36 mouse cellular contexts compared by ENCODE assay signal in genomic region chr4:104714925-104715519, GRCm38 (mm10). TPM values are rescaled to one million over a fixed set of nuclear protein-coding genes. Genes with fewer than 3 reads are reported as not detected.
DNase-seq lines count a peak whose midpoint lies in the region; ATAC-seq and TF ChIP-seq lines count a peak whose summit lies in the region.
"Had no signal": no experiment of that assay in that cellular context is flagged by ENCODE, and none has a peak within 500 bp of the region (broad histone marks: within the 10 kb centered on the region; RNA-seq: fewer than 3 reads in every experiment).

No protein-coding gene starts in this region.

- no peaks in the 10 kb centered on the region for H3K27me3 ChIP-seq in kidney, embryonic 15.5 days
- H3K27me3 ChIP-seq: CH12.LX; forebrain, embryonic 12.5 days; hindbrain, embryonic 15.5 days; liver, embryonic 15.5 days had no signal

- H3K36me3 ChIP-seq in kidney, embryonic 15.5 days, result no peaks in the 10 kb centered on the region
- H3K36me3 ChIP-seq: embryonic facial prominence, embryonic 15.5 days; forebrain, embryonic 12.5 days; hindbrain, embryonic 10.5 days; hindbrain, embryonic 15.5 days; liver, embryonic 15.5 days had no signal

- ATAC-seq in kidney, embryonic 15.5 days (replicated peaks; ENCODE audit: low FRiP score), result no peak
- ATAC-seq: activated CD4-positive, CD25-positive, alpha-beta regulatory T cell, adult 4 months; forebrain, postnatal 0 days; inflammation-experienced regulatory T-cells, adult 6 months had no signal

- no peak overlapping the region for H3K4me3 ChIP-seq in layer of hippocampus, adult 2 months
- no peak overlapping the region for H3K4me3 ChIP-seq in kidney, embryonic 15.5 days (replicated peaks)
- H3K4me3 ChIP-seq: embryonic facial prominence, embryonic 15.5 days; forebrain, embryonic 12.5 days; hindbrain, embryonic 10.5 days; hindbrain, embryonic 15.5 days; liver, embryonic 15.5 days had no signal

- 57% methylated on average over 9 of the region's 9 CpGs for WGBS in kidney, embryonic 15.5 days

- peak; percentile 18 for DNase-seq in adrenal gland, postnatal 10 days
- no peak for DNase-seq in adrenal gland, postnatal 36 days
- peak; percentile 5 to 7 for DNase-seq in heart, adult 9 months (ENCODE audit: low spot score in 2 of 2)
- no peak for DNase-seq in heart, adult 8-10 months (ENCODE audit: low spot score)
- no peak for DNase-seq in layer of hippocampus, adult 2 months (ENCODE audit: low spot score in 2 of 2)
- DNase-seq in layer of hippocampus, postnatal 36 days, result no peak
- DNase-seq: adrenal gland, postnatal 25 days; cerebellum, adult 18-20 months; cerebellum, postnatal 10 days; forebrain, postnatal 0 days; kidney, adult 9 months; kidney, postnatal 14 days; lung, embryonic 14.5 days; lung, postnatal 14 days; midbrain, embryonic 14.5 days; retina, postnatal 1 day; right cerebral cortex, postnatal 14 days; thymus, postnatal 14 days had no signal

- peak overlapping the region; percentile 65 for H3K27ac ChIP-seq in layer of hippocampus, adult 2 months
- H3K27ac ChIP-seq in kidney, embryonic 15.5 days, result no peak overlapping the region
- H3K27ac ChIP-seq: embryonic facial prominence, embryonic 15.5 days; forebrain, embryonic 12.5 days; hindbrain, embryonic 10.5 days; hindbrain, embryonic 15.5 days; liver, embryonic 15.5 days had no signal

- TF ChIP-seq CTCF in layer of hippocampus, adult 2 months (conservative IDR thresholded peaks at IDR 0.05), result no peak

- H3K4me1 ChIP-seq in kidney, embryonic 15.5 days, result peaks cover 16% of the 10 kb centered on the region
- H3K4me1 ChIP-seq: liver, embryonic 15.5 days had no signal

- H3K4me2 ChIP-seq in kidney, embryonic 15.5 days, result no peak overlapping the region
- H3K4me2 ChIP-seq: embryonic facial prominence, embryonic 15.5 days; forebrain, embryonic 12.5 days; hindbrain, embryonic 15.5 days; liver, embryonic 15.5 days; lung, embryonic 14.5 days had no signal

- no peaks in the 10 kb centered on the region for H3K9me3 ChIP-seq in kidney, embryonic 15.5 days (replicated peaks)
- H3K9me3 ChIP-seq: embryonic facial prominence, embryonic 15.5 days; forebrain, embryonic 12.5 days; hindbrain, embryonic 10.5 days; hindbrain, embryonic 15.5 days; liver, embryonic 15.5 days had no signal

- no peak overlapping the region for H3K9ac ChIP-seq in kidney, embryonic 15.5 days
- H3K9ac ChIP-seq: embryonic facial prominence, embryonic 15.5 days; forebrain, embryonic 12.5 days; forebrain, postnatal 0 days; hindbrain, embryonic 15.5 days; liver, embryonic 15.5 days; lung, embryonic 14.5 days had no signal

RNA-seq across cellular contexts. Expression of gene C8b, which starts 51.1 kb away (rescaled TPM):
- 10 to 100 TPM in 1 of 2 experiments, 1 to 10 TPM in 1; 5.9 to 12.8 TPM for total RNA-seq in adrenal gland, postnatal 10 days (2021)
- total RNA-seq in adrenal gland, postnatal 36 days (2021), result under 1 TPM in 1 of 2 experiments, not detected in 1; 0.43 TPM
- total RNA-seq in heart, adult 8-10 months (2022), result not detected
- under 1 TPM; 0.26 to 0.27 TPM for total RNA-seq in layer of hippocampus, adult 2 months (2021)
- not detected for total RNA-seq in layer of hippocampus, postnatal 36 days (2021)
- 0.23 and 0.57 TPM in 2 replicates for polyA plus RNA-seq in kidney, embryonic 15.5 days (2015; fragmentation: Nextera tagmentation; extraction: Ambion mirVana)
- total RNA-seq: common myeloid progenitor, adult 5-6 weeks; gastrocnemius, adult 8-10 months; left cerebral cortex, postnatal 36 days; monocyte, adult 5-6 weeks had no signal
- polyA plus RNA-seq: activated CD4-positive, CD25-positive, alpha-beta regulatory T cell, adult 4 months; C2C12; forebrain, embryonic 12.5 days; heart, embryonic 14.5 days; inflammation-experienced regulatory T-cells, adult 6 months; lung, embryonic 14.5 days; midbrain, embryonic 14.5 days; small intestine, adult 2 months; stomach, embryonic 14.5 days; urinary bladder, adult 2 months had no signal

Comparison
In these comparisons a context has a peak if more than half of its experiments do, and no peak if none do; other contexts are left out.
1. DNase-seq: peak in adrenal gland, postnatal 10 days (single experiment) and heart, adult 9 months (2 of 2); none in adrenal gland, postnatal 36 days (0 of 2), heart, adult 8-10 months (single experiment), layer of hippocampus, adult 2 months (0 of 2) and layer of hippocampus, postnatal 36 days (0 of 2).
2. RNA of gene C8b, which starts 51.1 kb away (total RNA-seq): 5.9 to 12.8 TPM in adrenal gland, postnatal 10 days; 0.43 TPM in adrenal gland, postnatal 36 days, 0.26 to 0.27 TPM in layer of hippocampus, adult 2 months, not detected in layer of hippocampus, postnatal 36 days and not detected in heart, adult 8-10 months; every median in the first group is over 4 times any median in the second.